Mouse (Mus musculus) small intestine, adult 2 months (tissue): ENCODE measurements around the gene Ube2e3. TPM values are rescaled to one million over a fixed set of nuclear protein-coding genes. Genes with fewer than 3 reads are reported as not detected.

Experiments used
- H3K27ac ChIP-seq: fragments of 200-500 bp; 2 replicates; pipeline ENCODE4 v1.5.1; 2012; ENCODE audit warnings: low read depth, low read length, control low read depth, inconsistent platforms; ENCODE audit not compliant: insufficient read depth
- H3K27me3 ChIP-seq: fragments of 200-500 bp; 2 replicates; pipeline ENCODE4 v1.6.1; 2012; ENCODE audit warnings: mild to moderate bottlenecking, moderate library complexity, low read length, inconsistent platforms; ENCODE audit not compliant: control insufficient read depth, insufficient read depth
- H3K36me3 ChIP-seq: fragments of 200-500 bp; 2 replicates; pipeline ENCODE4 v1.6.1; 2012; ENCODE audit warnings: mild to moderate bottlenecking, low read length, control low read depth, inconsistent platforms; ENCODE audit not compliant: control insufficient read depth, insufficient read depth
- H3K4me1 ChIP-seq: fragments of 200-500 bp; 2 replicates; pipeline ENCODE4 v1.6.1; 2012; ENCODE audit warnings: low read length, inconsistent platforms, mixed read lengths; ENCODE audit not compliant: control insufficient read depth, insufficient read depth, insufficient read length
- H3K4me3 ChIP-seq: fragments of 200-500 bp; 2 replicates; pipeline ENCODE4 v1.5.1; 2012; ENCODE audit warnings: low read depth, mild to moderate bottlenecking, control low read depth, inconsistent platforms, low read length, moderate library complexity
- CTCF ChIP-seq: fragments of 200-500 bp; IDR thresholded peaks from 2 replicates; pipeline ENCODE4 v1.5.1; 2012; ENCODE audit warnings: low read depth, mild to moderate bottlenecking, control low read depth, inconsistent platforms, low read length, moderate library complexity, mixed read lengths; ENCODE audit not compliant: insufficient replicate concordance, insufficient read length; ENCODE audit errors: extremely low read depth
- POLR2A ChIP-seq: fragments of 200-500 bp; IDR thresholded peaks from 2 replicates; pipeline ENCODE4 v1.6.1; 2012; ENCODE audit warnings: low read depth, mild to moderate bottlenecking, control low read depth, inconsistent platforms, low read length, moderate library complexity
- WGBS: fragments of 180-500 bp; shearing (Covaris S2); methylation state at CpG from one replicate; pipeline ENCODE4 v1.1.7; 2018; 5-methylcytosine and 5-hydroxymethylcytosine counted together
- polyA plus RNA-seq: library from polyadenylated mRNA; depleted of rRNA; stranded (reverse); fragments of >200 nt; gene quantifications from 2 replicates; pipeline ENCODE4 v1.2.3, GENCODE M21; 2012; rRNA removed

The Ube2e3 gene
- 10.0 and 32.7 TPM in 2 replicates for polyA plus RNA-seq

- H3K27me3 ChIP-seq: no peaks in the 10 kb centered on the region
- no peaks in the 10 kb centered on the region for H3K36me3 ChIP-seq
- H3K4me1 ChIP-seq: peaks cover 2% of the 10 kb centered on the region; the same call in 1 of the 2 replicates
- H3K27ac ChIP-seq: peak within 1 kb of the TSS; percentile 81
- peak within 1 kb of the TSS; percentile 100 for H3K4me3 ChIP-seq
- TF ChIP-seq POLR2A: no peak
- WGBS: 14% methylated on average over 14 of the region's 14 CpGs
Observed at GRCm38 (mm10) chr2:78867726-78868510, at the start of gene Ube2e3. TSS of gene Ube2e3 (plus strand) at chr2:78868124.

- TF ChIP-seq POLR2A: no peak
- TF ChIP-seq CTCF: no peak
- 98% methylated on average over 3 of the region's 3 CpGs for WGBS
- Histone ChIP-seq H3K27me3 (no peaks in the 10 kb centered on the region), H3K4me1 (no peaks in the 10 kb centered on the region), H3K36me3 (no peaks in the 10 kb centered on the region), H3K4me3 (no peak overlapping the region), H3K27ac (no peak overlapping the region)
Observed at GRCm38 (mm10) chr2:78829887-78830286, 38.0 kb upstream of the Ube2e3 start.

- no peak overlapping the region for H3K27ac ChIP-seq
- TF ChIP-seq POLR2A: no peak
- TF ChIP-seq CTCF: no peak
- H3K36me3 ChIP-seq: no peaks in the 10 kb centered on the region
- no peaks in the 10 kb centered on the region for H3K4me1 ChIP-seq
- no peaks in the 10 kb centered on the region; the same call in 1 of the 2 replicates for H3K27me3 ChIP-seq
- WGBS: 68% methylated on average over 7 of the region's 7 CpGs
- no peak overlapping the region for H3K4me3 ChIP-seq
Observed at GRCm38 (mm10) chr2:78841494-78842224, 26.3 kb upstream of the Ube2e3 start.

GRCm38 (mm10) chr2:78844365-78844764 is 23.6 kb upstream of the Ube2e3 start:
- WGBS: 88% methylated on average over 5 of the region's 5 CpGs
- H3K4me1 ChIP-seq: no peaks in the 10 kb centered on the region
- no peak overlapping the region for H3K4me3 ChIP-seq
- no peaks in the 10 kb centered on the region for H3K36me3 ChIP-seq
- TF ChIP-seq CTCF (no peak), POLR2A (no peak)
- H3K27ac ChIP-seq: no peak overlapping the region
- H3K27me3 ChIP-seq: no peaks in the 10 kb centered on the region

- no peak overlapping the region for H3K27ac ChIP-seq
- H3K36me3 ChIP-seq: no peaks in the 10 kb centered on the region
- no peak overlapping the region for H3K4me3 ChIP-seq
- 89% methylated on average over 12 of the region's 12 CpGs for WGBS
- no peaks in the 10 kb centered on the region for H3K27me3 ChIP-seq
- no peaks in the 10 kb centered on the region for H3K4me1 ChIP-seq
- no peak for TF ChIP-seq CTCF
- TF ChIP-seq POLR2A: no peak
Observed at GRCm38 (mm10) chr2:78845274-78845673, 22.6 kb upstream of the Ube2e3 start.

- Histone ChIP-seq H3K27me3 (no peaks in the 10 kb centered on the region), H3K4me3 (no peak overlapping the region), H3K27ac (no peak overlapping the region), H3K4me1 (no peaks in the 10 kb centered on the region), H3K36me3 (no peaks in the 10 kb centered on the region)
- TF ChIP-seq POLR2A (no peak), CTCF (no peak)
- WGBS: 78% methylated on average over 10 of the region's 10 CpGs
Observed at GRCm38 (mm10) chr2:78845717-78846116, 22.2 kb upstream of the Ube2e3 start.

GRCm38 (mm10) chr2:78854315-78854714 is 13.6 kb upstream of the Ube2e3 start:
- 73% methylated on average over 8 of the region's 8 CpGs for WGBS

More at GRCm38 (mm10) chr2:78854315-78854714, 13.6 kb upstream of the Ube2e3 start:
- Histone ChIP-seq H3K4me3 (no peak overlapping the region), H3K36me3 (no peaks in the 10 kb centered on the region), H3K27me3 (no peaks in the 10 kb centered on the region), H3K27ac (no peak overlapping the region), H3K4me1 (no peaks in the 10 kb centered on the region)
- TF ChIP-seq CTCF (no peak), POLR2A (no peak)
